13 mouse cellular contexts compared by ENCODE assay signal in genomic region chr4:34241673-34242072, GRCm38 (mm10).
"Had no signal": no experiment of that assay in that cellular context is flagged by ENCODE, and none has a peak within 500 bp of the region (broad histone marks: within the 10 kb centered on the region; RNA-seq: fewer than 3 reads in every experiment).

No protein-coding gene starts in this region.

- H3K4me1 ChIP-seq: liver, embryonic 12.5 days had no signal

- H3K27ac ChIP-seq: kidney, postnatal 0 days; limb, embryonic 15.5 days; liver, embryonic 12.5 days; midbrain, embryonic 13.5 days had no signal

- H3K27me3 ChIP-seq: limb, embryonic 15.5 days; liver, embryonic 12.5 days; midbrain, embryonic 13.5 days had no signal

- H3K36me3 ChIP-seq: limb, embryonic 15.5 days; liver, embryonic 12.5 days; midbrain, embryonic 13.5 days had no signal

- H3K4me3 ChIP-seq: limb, embryonic 15.5 days; liver, embryonic 12.5 days; midbrain, embryonic 13.5 days had no signal

- H3K9me3 ChIP-seq: limb, embryonic 15.5 days; liver, embryonic 12.5 days had no signal

- H3K4me2 ChIP-seq: limb, embryonic 15.5 days; liver, embryonic 12.5 days; lung, embryonic 14.5 days had no signal

- DNase-seq: kidney, adult 11 months; kidney, adult 9 months; kidney, postnatal 36 days; left cerebral cortex, postnatal 4 days; lung, postnatal 10 days; lung, postnatal 4 days; thymus, adult 18-20 months; thymus, postnatal 25 days had no signal

- H3K9ac ChIP-seq: limb, embryonic 15.5 days; liver, embryonic 12.5 days; lung, embryonic 14.5 days had no signal

- ATAC-seq: liver, embryonic 12.5 days had no signal
